Mouse (Mus musculus): ENCODE data around the gene Spef1.

Gene Spef1

DNA sequence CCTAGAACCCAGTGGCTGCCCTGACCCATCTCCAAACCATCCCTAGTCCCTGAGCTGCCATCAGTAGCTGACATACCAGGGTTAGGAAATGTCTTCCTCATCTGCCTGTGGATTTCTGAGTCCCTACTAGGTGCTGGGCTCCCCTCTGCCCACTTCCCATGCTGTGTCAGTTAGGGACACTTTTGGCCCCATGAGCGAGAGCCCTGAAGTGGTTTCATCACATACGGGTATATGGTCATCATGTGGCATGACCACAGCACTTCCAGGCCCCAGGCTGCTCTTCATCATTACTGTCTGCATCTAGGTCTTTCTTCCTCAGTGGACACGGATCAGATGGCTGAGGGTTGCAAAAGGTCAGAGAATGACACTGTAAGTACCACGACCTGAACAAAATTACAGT lies 19.7 kb upstream of the Spef1 start, which contains the start of gene Ap5s1:
Gene Ap5s1 (plus strand): TSS at position 301 of the 400 bp plus-strand sequence.
- no peak for DNase-seq (ENCODE audit: low spot score in 2 of 2)

- peak; percentile 47 to 65 for DNase-seq (ENCODE audit: low spot score in 2 of 2)
Observed at GRCm38 (mm10) chr2:131205521-131206182, 18.6 kb upstream of the Spef1 start.

DNA sequence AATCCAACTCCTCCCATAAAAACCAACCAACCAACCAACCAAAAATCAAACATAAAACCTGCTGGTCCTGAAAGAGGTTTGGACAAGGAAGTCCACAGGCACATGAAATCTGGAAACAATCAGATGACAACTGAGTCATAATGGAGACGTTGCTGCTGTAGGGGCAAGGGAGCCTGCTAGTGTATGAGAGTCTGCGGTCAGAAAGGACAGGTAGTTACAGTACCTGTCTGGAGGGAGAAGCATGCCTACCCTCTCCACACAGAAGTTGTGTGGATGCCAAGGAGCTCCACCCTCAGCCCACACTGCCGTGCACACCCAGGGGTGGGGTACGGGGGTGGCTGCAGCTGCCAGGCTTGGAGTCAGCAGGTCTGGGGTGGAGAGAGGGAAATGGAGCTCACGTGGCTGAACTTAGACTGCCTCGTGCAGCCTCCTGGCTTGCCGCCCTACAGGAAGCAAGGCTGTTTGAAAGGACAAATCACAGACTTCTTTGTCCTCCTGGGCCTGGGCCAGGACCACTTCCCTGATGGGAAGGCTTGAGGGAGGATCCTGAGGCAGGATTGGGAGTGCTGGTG lies 17.4 kb upstream of the Spef1 start:
- peak; percentile 52 to 67 for DNase-seq (ENCODE audit: low spot score in 2 of 2)

GRCm38 (mm10) chr2:131203816-131204409 lies 16.8 kb upstream of the Spef1 start:
- no peak for DNase-seq (ENCODE audit: low spot score in 2 of 2)

GRCm38 (mm10) chr2:131201262-131201661 lies 14.2 kb upstream of the Spef1 start:
- DNase-seq (ENCODE audit: low spot score in 2 of 2), result no peak

GRCm38 (mm10) chr2:131200710-131201109 lies 13.6 kb upstream of the Spef1 start:
- no peak for DNase-seq (ENCODE audit: low spot score in 2 of 2)

DNA sequence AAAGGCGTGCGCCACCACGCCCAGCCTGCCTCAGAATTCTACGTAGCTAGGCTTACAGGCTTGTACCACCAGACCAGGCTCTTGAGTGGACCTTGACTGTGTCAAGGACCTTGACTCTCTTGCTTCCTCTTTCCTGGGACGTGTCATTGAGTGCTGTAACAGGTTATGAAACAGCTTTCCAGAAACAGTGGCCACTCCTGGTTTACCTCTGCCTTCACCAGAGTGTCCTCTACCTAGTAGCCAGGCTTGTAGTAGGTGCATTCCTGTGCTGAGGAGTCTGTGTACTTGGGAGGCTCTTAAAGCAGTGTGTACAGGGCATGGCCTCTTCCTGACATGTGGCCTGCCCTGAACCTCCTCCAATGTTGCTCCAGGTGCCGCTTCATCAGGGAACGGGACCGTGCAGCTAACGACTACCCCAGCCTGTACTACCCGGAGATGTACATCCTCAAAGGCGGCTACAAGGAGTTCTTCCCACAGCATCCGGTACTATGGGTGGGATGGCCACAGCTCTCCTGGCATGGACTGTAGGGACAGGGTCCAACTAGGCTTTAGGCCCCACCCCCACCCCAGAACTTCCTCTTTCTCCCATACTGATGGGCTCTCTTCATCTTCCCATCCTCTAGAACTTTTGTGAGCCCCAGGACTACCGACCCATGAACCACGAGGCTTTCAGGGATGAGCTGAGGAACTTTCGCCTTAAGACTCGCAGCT lies 9.7 kb upstream of the Spef1 start:
- no peak for DNase-seq (ENCODE audit: low spot score in 2 of 2)

GRCm38 (mm10) chr2:131191005-131191390 lies 3.9 kb upstream of the Spef1 start:
- no peak for DNase-seq (ENCODE audit: low spot score in 2 of 2)

GRCm38 (mm10) chr2:131190344-131191004 lies 3.4 kb upstream of the Spef1 start:
- peak in 1 of 2 experiments; percentile 69 for DNase-seq (ENCODE audit: low spot score in 2 of 2)

GRCm38 (mm10) chr2:131189521-131190309 lies 2.6 kb upstream of the Spef1 start:
- DNase-seq (ENCODE audit: low spot score in 2 of 2), result peak in 1 of 2 experiments; percentile 38

DNA sequence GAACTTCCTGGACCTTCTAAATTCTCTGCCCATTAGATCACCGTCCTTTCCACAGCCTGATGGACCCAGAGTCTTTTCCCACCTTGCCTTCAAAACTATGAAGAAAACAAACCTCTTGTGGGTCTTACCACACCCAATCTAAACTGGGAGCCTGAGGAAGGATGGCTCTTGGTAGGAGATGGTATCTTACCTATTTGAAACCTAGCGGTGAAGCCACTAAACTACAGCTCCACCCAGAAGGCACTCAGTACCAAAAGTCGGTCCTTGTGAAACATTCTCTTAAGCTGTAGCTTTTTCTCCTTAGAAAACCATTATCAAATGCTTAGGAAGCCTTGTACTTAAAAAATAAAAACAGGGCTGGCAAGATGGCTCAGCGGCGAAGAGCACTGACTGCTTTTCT lies 1.2 kb upstream of the Spef1 start:
- DNase-seq (ENCODE audit: low spot score in 2 of 2), result peak in 1 of 2 experiments; percentile 54

- peak in 1 of 2 experiments; percentile 40 for DNase-seq (ENCODE audit: low spot score in 2 of 2)
Observed at GRCm38 (mm10) chr2:131187602-131187922, 480 bp upstream of the Spef1 start.

- no peak for DNase-seq (ENCODE audit: low spot score in 2 of 2)
Observed at GRCm38 (mm10) chr2:131186343-131186742, 739 bp downstream of the Spef1 start.

- peak; percentile 80 to 85 for DNase-seq (ENCODE audit: low spot score in 2 of 2)
Observed at GRCm38 (mm10) chr2:131179990-131180587, 7.0 kb downstream of the Spef1 start, which contains the start of gene Cenpb. Cenpb (minus strand) TSS chr2:131180067.

DNA sequence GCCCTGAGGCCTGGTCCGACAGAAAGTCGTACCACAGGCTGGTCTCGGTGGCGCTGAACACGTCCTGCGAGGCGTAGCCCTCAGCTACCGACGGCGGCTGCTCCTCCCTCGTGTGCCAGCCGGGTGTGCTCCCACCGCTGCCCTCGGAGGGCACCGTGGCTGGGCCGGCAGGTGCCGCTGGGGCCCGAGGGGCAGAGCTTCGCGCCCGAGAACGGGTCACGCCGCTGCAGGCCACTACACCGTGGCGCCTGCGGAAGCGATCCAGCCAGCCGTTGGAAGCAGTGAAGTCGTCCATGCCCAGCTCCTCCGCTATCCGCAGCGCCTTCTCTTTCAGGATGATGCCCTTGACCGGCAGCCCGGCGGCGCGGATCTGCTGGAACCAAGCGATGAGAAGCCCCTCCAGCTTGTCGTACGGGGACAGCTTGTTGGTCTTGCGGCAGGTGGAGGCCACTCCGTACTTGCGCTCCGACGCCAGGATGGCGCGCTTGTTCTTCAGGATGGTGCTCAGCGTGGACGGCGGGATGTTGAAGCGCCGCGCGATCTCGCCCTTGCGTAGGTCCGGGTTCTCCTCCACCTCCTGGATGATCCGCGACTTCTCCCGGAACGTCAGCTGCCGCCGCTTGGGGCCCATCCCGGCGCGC lies 7.7 kb downstream of the Spef1 start:
- DNase-seq (ENCODE audit: low spot score in 2 of 2), result peak; percentile 70 to 73

DNA sequence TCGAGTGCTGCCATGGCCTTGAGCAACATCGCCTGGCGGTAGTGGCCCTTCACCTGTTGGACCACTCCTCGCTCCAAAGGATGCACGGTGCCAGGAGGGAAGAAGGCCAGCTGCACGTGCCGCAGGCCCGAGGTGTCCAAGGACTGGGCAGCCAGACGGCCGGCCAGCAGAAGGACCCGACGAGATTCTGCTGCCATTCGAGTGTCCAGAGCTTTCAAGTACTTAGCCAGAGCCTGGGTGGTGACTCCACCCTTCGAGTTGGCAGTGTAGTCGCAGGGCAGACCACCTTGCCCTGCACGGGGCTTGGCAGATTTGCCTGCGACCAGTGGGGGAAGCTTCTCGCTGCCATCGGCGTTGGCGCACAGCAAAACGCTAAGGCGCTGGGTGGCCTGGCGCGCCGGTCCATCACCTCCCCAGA lies 8.2 kb downstream of the Spef1 start:
- DNase-seq (ENCODE audit: low spot score in 2 of 2), result no peak

GRCm38 (mm10) chr2:131177932-131178331 lies 9.2 kb downstream of the Spef1 start:
- no peak for DNase-seq (ENCODE audit: low spot score in 2 of 2)

GRCm38 (mm10) chr2:131176491-131176890 lies 10.6 kb downstream of the Spef1 start:
- no peak for DNase-seq (ENCODE audit: low spot score in 2 of 2)

GRCm38 (mm10) chr2:131175945-131176309 lies 11.2 kb downstream of the Spef1 start:
- no peak for DNase-seq (ENCODE audit: low spot score in 2 of 2)

DNA sequence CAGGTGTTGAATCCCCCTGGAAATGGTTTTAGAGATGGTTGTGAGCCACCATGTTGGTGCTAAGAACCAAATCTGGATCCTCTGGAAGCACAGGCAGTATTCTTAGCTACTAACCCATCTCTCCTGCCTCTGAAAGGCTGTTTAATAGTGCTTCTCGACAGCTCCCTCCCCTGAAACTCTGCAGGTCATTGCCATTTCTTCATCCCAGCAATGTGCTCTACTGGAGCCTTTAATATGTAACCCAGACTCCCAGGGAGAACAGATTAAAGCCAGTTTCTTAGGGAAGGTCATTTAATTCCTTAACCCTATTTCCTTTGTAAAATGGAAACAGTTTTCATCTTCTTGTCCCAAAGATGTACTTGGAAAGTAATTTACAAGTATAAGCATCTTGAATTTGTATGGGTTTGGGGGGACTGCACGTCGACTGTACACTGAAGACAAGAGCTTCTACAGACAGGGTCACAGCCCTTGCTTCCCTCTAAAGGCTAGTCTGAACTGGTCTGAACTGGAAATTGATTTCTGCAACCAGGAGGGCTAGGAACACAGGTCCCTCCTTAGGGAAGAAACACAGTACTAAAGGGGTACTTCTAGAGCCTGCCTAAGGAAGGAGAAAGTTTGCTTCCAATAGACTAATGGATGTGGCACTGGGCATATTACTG lies 11.7 kb downstream of the Spef1 start:
- DNase-seq (ENCODE audit: low spot score in 2 of 2), result no peak
